In genomic region chr1:169968792-169969515, GRCm38 (mm10) we compare ENCODE assay signal across 8 mouse cellular contexts. TPM values are rescaled to one million over a fixed set of nuclear protein-coding genes. Genes with fewer than 3 reads are reported as not detected.
DNase-seq lines count a peak whose midpoint lies in the region; ATAC-seq lines count a peak whose summit lies in the region.

TSS of gene Hsd17b7 (minus strand) at chr1:169969241.

- peak; percentile 95 for ATAC-seq in megakaryocyte progenitor cell, adult 5-6 weeks (replicated peaks; ENCODE audit: poor library complexity)

- DNase-seq in adipocyte (ENCODE audit: low spot score) = peak; percentile 99
- peak; percentile 100 for DNase-seq in embryo, embryonic 10 days (ENCODE audit: low spot score)
- peak; percentile 96 for DNase-seq in gastrocnemius, postnatal 10 days
- peak; percentile 99 for DNase-seq in induced T-regulatory cell, adult 2 months (ENCODE audit: low read depth)
- DNase-seq in left cerebral cortex, adult 9 months (ENCODE audit: low spot score in 2 of 2) = peak; percentile 98 to 99
- peak; percentile 98 for DNase-seq in right cerebral cortex, postnatal 14 days
- DNase-seq in urinary bladder, postnatal 36 days (ENCODE audit: low spot score in 2 of 2) = peak; percentile 97 to 99

RNA-seq across cellular contexts. Expression of gene Hsd17b7, which starts in this region (rescaled TPM):
- total RNA-seq in gastrocnemius, postnatal 10 days (2021) = 1 to 10 TPM; 3.3 to 3.8 TPM
- 2.6 and 4.7 TPM in 2 replicates for total RNA-seq in megakaryocyte progenitor cell, adult 5-6 weeks (2015)
- 3.0 and 3.1 TPM in 2 replicates for total RNA-seq in megakaryocyte progenitor cell, adult 5-6 weeks (2017)

Comparison
In these comparisons a context has a peak if more than half of its experiments do, and no peak if none do; other contexts are left out.
1. Peak in every context shown above with its lines: DNase-seq and ATAC-seq.